Mouse (Mus musculus): ENCODE measurements around the gene D5Ertd579e. TPM values are rescaled to one million over a fixed set of nuclear protein-coding genes. Genes with fewer than 3 reads are reported as not detected.

Gene D5Ertd579e
- total and polyA plus RNA-seq, 3 experiments, result 13.7 to 29.4 (median 22.9) TPM

DNA sequence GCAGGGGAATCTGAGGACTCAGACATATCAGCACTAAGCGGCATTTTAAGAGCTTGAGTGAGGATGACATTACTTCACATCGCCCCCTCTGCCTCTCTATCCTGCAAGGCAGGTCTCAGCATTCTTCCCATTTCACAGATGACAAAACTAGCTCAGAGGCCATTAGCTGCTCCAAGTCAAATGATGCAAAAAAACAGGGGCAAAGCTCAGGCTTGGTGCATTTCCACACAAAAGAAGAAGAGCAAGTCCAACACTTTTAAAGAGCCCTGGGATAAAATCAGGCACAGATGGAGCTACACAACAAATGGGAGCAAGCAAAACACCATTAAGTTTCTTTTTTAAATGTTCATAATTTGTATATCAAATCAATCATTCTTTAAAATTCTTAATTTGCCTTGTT, 2.2 kb downstream of the D5Ertd579e start:
- Histone ChIP-seq H3K4me3 (replicated peaks in 1 of 3; ENCODE audit: low read depth in 2 of 3, low read length in 2 of 3, poor library complexity in 1 of 3) (no peak overlapping the region), H3K4me1 (ENCODE audit: control insufficient read depth in 1 of 2, insufficient read depth in 2 of 2) (peaks cover 10 to 36% of the 10 kb centered on the region in 2 experiments), H3K9me3 (replicated peaks; ENCODE audit: low read length) (no peaks in the 10 kb centered on the region), H3K27me3 (replicated peaks) (no peaks in the 10 kb centered on the region), H3K9ac (ENCODE audit: insufficient read depth, low read depth) (no peak overlapping the region), H3K36me3 (replicated peaks in 1 of 2; ENCODE audit: control insufficient read depth in 1 of 2, insufficient read depth in 1 of 2, low read length in 1 of 2) (peaks cover 0 to 27% of the 10 kb centered on the region in 2 experiments), H3K79me2 (replicated peaks; ENCODE audit: control insufficient read depth, extremely low read depth, insufficient read depth, poor library complexity, severe bottlenecking) (peaks cover 37% of the 10 kb centered on the region), H3K27ac (ENCODE audit: insufficient read depth, low read depth) (no peak overlapping the region), H3K4me2 (ENCODE audit: insufficient read depth, low read depth, poor library complexity, severe bottlenecking) (no peak overlapping the region)
- in situ Hi-C loops (cut with MboI; ENCODE audit: low pct_ligation_motif_present, low pct_unique_long_range_greater_than_20kb, low sequenced_read_pairs) (no loop called here), dilution Hi-C loops (cut with MboI; ENCODE audit: extremely low pct_ligation_motif_present, extremely low pct_unique_long_range_greater_than_20kb, low sequenced_read_pairs) (no loop called here)
- no peak for DNase-seq (ENCODE audit: extremely low read depth)
- TF ChIP-seq CHD2 (IDR thresholded peaks at IDR 0.05; ENCODE audit: low read length) (no peak), GABPA (IDR thresholded peaks at IDR 0.05; ENCODE audit: insufficient replicate concordance, low read depth, low read length) (no peak), ZKSCAN1 (IDR thresholded peaks at IDR 0.05; ENCODE audit: borderline replicate concordance, low read depth, low read length) (no peak), TBP (conservative IDR thresholded peaks at IDR 0.05; ENCODE audit: low read depth, low read length) (no peak), POLR2AphosphoS2 (IDR thresholded peaks at IDR 0.05; ENCODE audit: low read depth, low read length) (no peak), ELF1 (IDR thresholded peaks at IDR 0.05; ENCODE audit: low read depth, low read length) (no peak), CTCF (conservative IDR thresholded peaks at IDR 0.05 in 1 of 2, IDR thresholded peaks at IDR 0.05 in 1 of 2; ENCODE audit: low read depth in 2 of 2, low read length in 2 of 2) (no peak), ETS1 (conservative IDR thresholded peaks at IDR 0.05; ENCODE audit: low read depth, low read length) (no peak), JUN (IDR thresholded peaks at IDR 0.05; ENCODE audit: insufficient read depth, low read depth, low read length) (no peak), POLR2A (IDR thresholded peaks at IDR 0.05; ENCODE audit: low read depth, low read length) (no peak), ZC3H11A (IDR thresholded peaks at IDR 0.05; ENCODE audit: low read depth, low read length) (no peak), RAD21 (IDR thresholded peaks at IDR 0.05; ENCODE audit: low read depth, low read length) (no peak), NRF1 (IDR thresholded peaks at IDR 0.05; ENCODE audit: low read depth, low read length) (no peak), MAZ (IDR thresholded peaks at IDR 0.05; ENCODE audit: low read depth, low read length) (no peak), ZMIZ1 (IDR thresholded peaks at IDR 0.05; ENCODE audit: low read depth, low read length) (no peak), MAX (IDR thresholded peaks at IDR 0.05; ENCODE audit: low read length) (no peak), SMC3 (IDR thresholded peaks at IDR 0.05; ENCODE audit: low read depth, low read length) (no peak), USF2 (conservative IDR thresholded peaks at IDR 0.05; ENCODE audit: low read depth, low read length) (no peak), IRF4 (IDR thresholded peaks at IDR 0.05; ENCODE audit: low read depth, low read length) (no peak), RCOR1 (conservative IDR thresholded peaks at IDR 0.05; ENCODE audit: low read depth, low read length) (no peak)

DNA sequence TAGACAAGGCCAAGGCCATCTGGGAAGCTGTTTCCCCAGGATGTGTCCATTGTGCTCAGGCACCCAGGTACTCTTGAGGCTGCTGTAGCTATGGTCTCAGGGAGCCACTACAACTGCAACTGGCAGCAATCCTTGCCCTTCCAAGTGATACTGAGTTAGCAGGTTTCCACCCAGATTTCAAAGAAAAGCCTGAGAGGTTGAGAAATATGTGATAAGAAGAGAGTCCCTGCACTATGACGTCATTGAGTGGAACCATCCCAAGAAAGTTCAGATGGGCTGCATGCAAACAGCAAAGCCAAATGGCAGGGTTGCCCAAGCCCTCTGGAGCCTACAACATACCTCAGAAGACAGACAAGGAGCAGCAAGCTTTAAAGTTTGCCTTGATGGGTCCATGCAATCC, 4.4 kb downstream of the D5Ertd579e start:
- H3K36me3 ChIP-seq (replicated peaks in 1 of 2; ENCODE audit: control insufficient read depth in 1 of 2, insufficient read depth in 1 of 2, low read length in 1 of 2), result peaks cover 0 to 46% of the 10 kb centered on the region in 2 experiments
- H3K27ac ChIP-seq (ENCODE audit: insufficient read depth, low read depth), result no peak overlapping the region
- dilution Hi-C loops (cut with MboI; ENCODE audit: extremely low pct_ligation_motif_present, extremely low pct_unique_long_range_greater_than_20kb, low sequenced_read_pairs), result no loop called here
- H3K9me3 ChIP-seq (replicated peaks; ENCODE audit: low read length), result no peaks in the 10 kb centered on the region
- H3K4me2 ChIP-seq (ENCODE audit: insufficient read depth, low read depth, poor library complexity, severe bottlenecking), result no peak overlapping the region
- peaks cover 50% of the 10 kb centered on the region for H3K79me2 ChIP-seq (replicated peaks; ENCODE audit: control insufficient read depth, extremely low read depth, insufficient read depth, poor library complexity, severe bottlenecking)
- TF ChIP-seq MEF2A (IDR thresholded peaks at IDR 0.05; ENCODE audit: borderline replicate concordance, low read depth, low read length), result no peak
- TF ChIP-seq MAZ (IDR thresholded peaks at IDR 0.05; ENCODE audit: low read depth, low read length), result no peak
- TF ChIP-seq ZC3H11A (IDR thresholded peaks at IDR 0.05; ENCODE audit: low read depth, low read length), result no peak
- no peak for TF ChIP-seq USF1 (IDR thresholded peaks at IDR 0.05; ENCODE audit: low read depth, low read length)
- TF ChIP-seq MYC (IDR thresholded peaks at IDR 0.05; ENCODE audit: low read depth, low read length), result no peak
- TF ChIP-seq TCF12 (IDR thresholded peaks at IDR 0.05; ENCODE audit: low read depth, low read length), result no peak
- TF ChIP-seq MAX (IDR thresholded peaks at IDR 0.05; ENCODE audit: low read length), result no peak
- no peak for TF ChIP-seq CTCF (conservative IDR thresholded peaks at IDR 0.05 in 1 of 2, IDR thresholded peaks at IDR 0.05 in 1 of 2; ENCODE audit: low read depth in 2 of 2, low read length in 2 of 2)
- no peak for TF ChIP-seq BHLHE40 (IDR thresholded peaks at IDR 0.05; ENCODE audit: low read depth, low read length)
- no peak for TF ChIP-seq POLR2AphosphoS2 (IDR thresholded peaks at IDR 0.05; ENCODE audit: low read depth, low read length)
- no peak for TF ChIP-seq MAFK (IDR thresholded peaks at IDR 0.05; ENCODE audit: insufficient replicate concordance, low read length)
- no peak for TF ChIP-seq HCFC1 (IDR thresholded peaks at IDR 0.05; ENCODE audit: low read depth, low read length)
- TF ChIP-seq CHD1 (IDR thresholded peaks at IDR 0.05; ENCODE audit: low read depth, low read length), result no peak
- no peak for TF ChIP-seq ZNF384 (IDR thresholded peaks at IDR 0.05; ENCODE audit: low read depth, low read length)
- TF ChIP-seq ZKSCAN1 (IDR thresholded peaks at IDR 0.05; ENCODE audit: borderline replicate concordance, low read depth, low read length), result no peak
- TF ChIP-seq E2F4 (IDR thresholded peaks at IDR 0.05; ENCODE audit: insufficient replicate concordance, low read depth, low read length), result no peak
- no peak for TF ChIP-seq GABPA (IDR thresholded peaks at IDR 0.05; ENCODE audit: insufficient replicate concordance, low read depth, low read length)
- H3K4me1 ChIP-seq (ENCODE audit: control insufficient read depth in 1 of 2, insufficient read depth in 2 of 2), result peaks cover 5 to 20% of the 10 kb centered on the region in 2 experiments
- H3K9ac ChIP-seq (ENCODE audit: insufficient read depth, low read depth), result no peak overlapping the region
- in situ Hi-C loops (cut with MboI; ENCODE audit: low pct_ligation_motif_present, low pct_unique_long_range_greater_than_20kb, low sequenced_read_pairs), result no loop called here
- DNase-seq (ENCODE audit: extremely low read depth), result no peak
- H3K4me3 ChIP-seq (replicated peaks in 1 of 3; ENCODE audit: low read depth in 2 of 3, low read length in 2 of 3, poor library complexity in 1 of 3), result no peak overlapping the region
- no peaks in the 10 kb centered on the region for H3K27me3 ChIP-seq (replicated peaks)

Measured in CH12.LX (cell line).